Mouse (Mus musculus): ENCODE measurements around the gene Nphp3. TPM values are rescaled to one million over a fixed set of nuclear protein-coding genes. Genes with fewer than 3 reads are reported as not detected.
A peak's percentile ranks its signal among the peaks of the same experiment; 100 is the strongest.

Nphp3 gene
- 3.6 TPM in 2 replicates for total RNA-seq (2017)

- peak; percentile 91 for ATAC-seq (ENCODE audit: extremely low read depth, insufficient number of reproducible peaks, low FRiP score, poor library complexity, severe bottlenecking)
These were observed at the start of gene Nphp3 for GRCm38 (mm10) chr9:104001921-104002859. TSS of gene Nphp3 (plus strand) at chr9:104002544.

- ATAC-seq (ENCODE audit: extremely low read depth, insufficient number of reproducible peaks, low FRiP score, poor library complexity, severe bottlenecking): no peak
These were observed 43.6 kb upstream of the Nphp3 start for GRCm38 (mm10) chr9:103958722-103959121.

GRCm38 (mm10) chr9:103959989-103960388 lies 42.4 kb upstream of the Nphp3 start:
- ATAC-seq (ENCODE audit: extremely low read depth, insufficient number of reproducible peaks, low FRiP score, poor library complexity, severe bottlenecking): no peak

GRCm38 (mm10) chr9:103996496-103996895 lies 5.8 kb upstream of the Nphp3 start:
- peak; percentile 73 for ATAC-seq (ENCODE audit: extremely low read depth, insufficient number of reproducible peaks, low FRiP score, poor library complexity, severe bottlenecking)

- no peak for ATAC-seq (ENCODE audit: extremely low read depth, insufficient number of reproducible peaks, low FRiP score, poor library complexity, severe bottlenecking)
These were observed 1.7 kb upstream of the Nphp3 start for GRCm38 (mm10) chr9:104000601-104001000.

GRCm38 (mm10) chr9:104002913-104003330 lies 578 bp downstream of the Nphp3 start:
- peak; percentile 41 for ATAC-seq (ENCODE audit: extremely low read depth, insufficient number of reproducible peaks, low FRiP score, poor library complexity, severe bottlenecking)

- no peak for ATAC-seq (ENCODE audit: extremely low read depth, insufficient number of reproducible peaks, low FRiP score, poor library complexity, severe bottlenecking)
These were observed 12.2 kb downstream of the Nphp3 start for GRCm38 (mm10) chr9:104014526-104014925.

- ATAC-seq (ENCODE audit: extremely low read depth, insufficient number of reproducible peaks, low FRiP score, poor library complexity, severe bottlenecking): no peak
These were observed 18.7 kb downstream of the Nphp3 start for GRCm38 (mm10) chr9:104021026-104021425.

GRCm38 (mm10) chr9:104027186-104027585 lies 24.8 kb downstream of the Nphp3 start:
- ATAC-seq (ENCODE audit: extremely low read depth, insufficient number of reproducible peaks, low FRiP score, poor library complexity, severe bottlenecking): no peak

GRCm38 (mm10) chr9:104029861-104030260 lies 27.5 kb downstream of the Nphp3 start:
- ATAC-seq (ENCODE audit: extremely low read depth, insufficient number of reproducible peaks, low FRiP score, poor library complexity, severe bottlenecking): no peak

- ATAC-seq (ENCODE audit: extremely low read depth, insufficient number of reproducible peaks, low FRiP score, poor library complexity, severe bottlenecking): no peak
These were observed 31.9 kb downstream of the Nphp3 start for GRCm38 (mm10) chr9:104034231-104034630.

- ATAC-seq (ENCODE audit: extremely low read depth, insufficient number of reproducible peaks, low FRiP score, poor library complexity, severe bottlenecking): no peak
These were observed 32.4 kb downstream of the Nphp3 start for GRCm38 (mm10) chr9:104034718-104035117.

GRCm38 (mm10) chr9:104035261-104036015 lies 33.1 kb downstream of the Nphp3 start:
- ATAC-seq (ENCODE audit: extremely low read depth, insufficient number of reproducible peaks, low FRiP score, poor library complexity, severe bottlenecking): peak; percentile 87

GRCm38 (mm10) chr9:104038266-104038665 lies 35.9 kb downstream of the Nphp3 start:
- no peak for ATAC-seq (ENCODE audit: extremely low read depth, insufficient number of reproducible peaks, low FRiP score, poor library complexity, severe bottlenecking)

GRCm38 (mm10) chr9:104039031-104039695 lies 36.8 kb downstream of the Nphp3 start:
- ATAC-seq (ENCODE audit: extremely low read depth, insufficient number of reproducible peaks, low FRiP score, poor library complexity, severe bottlenecking): no peak

- ATAC-seq (ENCODE audit: extremely low read depth, insufficient number of reproducible peaks, low FRiP score, poor library complexity, severe bottlenecking): no peak
These were observed 37.4 kb downstream of the Nphp3 start for GRCm38 (mm10) chr9:104039742-104040141.

- ATAC-seq (ENCODE audit: extremely low read depth, insufficient number of reproducible peaks, low FRiP score, poor library complexity, severe bottlenecking): no peak
These were observed 38.0 kb downstream of the Nphp3 start, which contains the start of gene Gm28305 for GRCm38 (mm10) chr9:104040362-104040761. TSS of gene Gm28305 (plus strand) at chr9:104040662.

- ATAC-seq (ENCODE audit: extremely low read depth, insufficient number of reproducible peaks, low FRiP score, poor library complexity, severe bottlenecking): no peak
These were observed 41.3 kb downstream of the Nphp3 start for GRCm38 (mm10) chr9:104043676-104044075.

GRCm38 (mm10) chr9:104051028-104051427 lies 48.7 kb downstream of the Nphp3 start:
- ATAC-seq (ENCODE audit: extremely low read depth, insufficient number of reproducible peaks, low FRiP score, poor library complexity, severe bottlenecking): no peak

Data from neutrophil, adult 5-6 weeks (primary cell).